Mouse (Mus musculus) c-Kit-negative CD71-positive TER-119-positive erythroid progenitor cells, embryonic 14.5 days (primary cell): ENCODE data around the gene Nfkbib.

Source experiments
- DNase-seq: peaks from one replicate; pipeline ENCODE4 v3.0.0-alpha.2; 2013; ENCODE audit warnings: low read depth, low spot score

The Nfkbib gene

DNA sequence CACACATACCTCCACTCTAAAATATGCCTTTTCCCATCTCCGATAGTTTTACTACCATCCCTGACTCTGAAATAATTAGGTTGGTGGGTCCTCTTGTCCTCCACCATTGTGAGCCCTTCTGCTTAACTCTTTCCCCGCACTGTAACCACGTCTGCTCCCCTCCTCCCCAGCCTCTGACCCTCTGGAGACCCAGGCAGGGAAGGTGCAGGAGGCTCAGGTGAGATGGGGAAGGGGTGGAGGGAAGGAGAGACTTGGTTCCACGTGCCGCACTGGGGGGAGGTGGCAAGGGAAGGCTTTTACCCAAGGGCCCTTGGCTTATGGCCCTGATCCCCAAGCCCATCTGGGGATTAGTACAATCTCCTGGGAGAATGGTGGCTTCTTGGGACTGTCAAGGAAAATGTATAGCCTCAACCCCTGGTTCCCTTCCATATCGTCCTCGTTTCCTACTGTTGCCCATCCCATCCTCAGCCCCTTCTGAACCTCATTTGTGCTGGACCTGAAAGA is at the start of gene Nfkbib:
Gene Nfkbib (minus strand): TSS at position 51 of the 504 bp plus-strand sequence.
- DNase-seq: no peak

DNA sequence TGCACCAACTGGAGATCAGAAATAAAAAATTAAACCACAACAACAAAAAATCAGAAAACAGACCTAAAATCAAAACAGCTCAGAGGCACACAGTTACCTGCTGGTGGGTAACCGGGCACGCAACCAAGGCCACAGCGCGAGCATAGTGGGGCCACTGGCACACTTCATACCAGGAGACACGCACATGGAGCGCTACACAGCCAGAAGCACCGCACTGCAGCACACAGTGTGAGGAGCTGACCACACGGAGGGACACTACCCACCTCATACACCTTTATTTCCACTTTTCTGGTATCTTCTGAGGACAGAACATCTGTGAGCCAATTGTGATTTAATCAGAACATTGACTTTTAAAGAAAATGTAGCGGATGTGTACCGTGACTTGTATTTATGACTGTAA is 49.6 kb upstream of the Nfkbib start:
- no peak for DNase-seq

DNA sequence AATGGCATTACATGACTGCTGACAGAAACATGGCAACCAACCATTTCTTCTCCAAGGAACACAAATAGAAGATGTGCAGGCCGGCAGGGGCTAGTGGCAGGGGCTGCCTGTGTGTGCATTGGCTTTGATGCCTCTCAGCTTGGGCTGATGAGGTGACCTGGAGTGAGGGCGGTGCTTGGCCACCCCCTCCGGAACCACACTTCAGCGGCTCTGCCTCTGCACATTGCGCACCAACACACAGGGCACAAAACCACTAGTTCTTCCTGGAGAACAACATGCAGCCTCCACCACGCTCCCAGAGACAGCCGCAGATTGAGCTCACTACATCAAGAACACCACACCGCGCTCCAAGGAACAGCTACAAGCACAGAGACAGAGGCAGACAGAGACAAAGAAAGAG is 48.9 kb upstream of the Nfkbib start:
- no peak for DNase-seq

DNA sequence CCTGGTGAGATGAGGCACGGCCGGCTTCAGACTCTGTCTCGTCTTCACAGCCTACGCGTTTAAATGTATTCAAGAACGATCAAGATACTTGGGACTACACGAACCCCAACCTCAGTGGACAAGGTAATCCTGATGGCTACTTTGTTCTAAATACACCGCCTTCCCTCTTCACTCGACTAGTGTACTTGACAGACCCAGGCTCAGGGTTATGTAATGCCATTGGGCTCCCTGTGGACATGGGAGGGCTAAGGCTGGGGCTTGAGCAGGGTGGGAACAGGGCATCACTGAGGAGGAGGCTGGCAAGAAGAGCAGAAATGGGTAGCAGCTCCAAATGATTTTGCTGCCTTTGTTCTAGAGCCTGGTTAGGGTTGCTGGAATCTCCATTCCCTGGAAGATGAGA is 47.9 kb upstream of the Nfkbib start:
- no peak for DNase-seq

DNA sequence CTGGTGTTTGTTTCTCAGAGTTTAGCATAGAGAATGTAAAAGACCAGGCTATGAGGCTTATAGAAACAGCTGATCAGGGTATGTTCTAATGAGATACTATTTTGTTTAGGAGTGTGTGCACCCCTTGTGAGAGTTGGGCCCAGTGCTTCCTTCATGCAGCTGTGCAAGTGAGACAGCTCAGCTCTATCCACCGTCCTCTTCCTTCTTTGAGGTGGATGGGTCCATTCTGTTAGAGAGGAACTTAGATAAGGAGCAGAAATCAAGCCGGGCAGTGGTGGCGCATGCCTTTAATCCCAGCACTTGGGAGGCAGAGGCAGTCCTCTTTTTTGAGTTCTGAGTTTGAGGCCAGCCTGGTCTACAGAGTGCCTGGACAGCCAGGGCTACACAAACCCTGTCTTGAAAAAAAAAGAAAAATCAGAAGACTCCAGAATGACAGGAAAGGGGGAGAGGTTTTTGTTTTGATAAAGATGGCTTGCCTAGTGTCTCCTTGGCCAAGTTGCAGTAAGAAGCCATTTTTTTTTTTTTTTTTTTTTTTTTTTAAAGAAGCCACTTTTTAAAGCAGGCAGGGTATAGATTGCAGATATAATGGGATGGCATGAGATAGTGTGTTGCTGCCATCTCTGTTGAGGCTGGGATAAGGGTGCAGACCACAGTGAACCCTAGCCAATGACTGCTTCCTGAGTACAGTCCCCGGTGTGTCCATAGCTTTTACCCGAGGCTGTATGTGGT is 47.2 kb upstream of the Nfkbib start:
- DNase-seq: no peak

DNA sequence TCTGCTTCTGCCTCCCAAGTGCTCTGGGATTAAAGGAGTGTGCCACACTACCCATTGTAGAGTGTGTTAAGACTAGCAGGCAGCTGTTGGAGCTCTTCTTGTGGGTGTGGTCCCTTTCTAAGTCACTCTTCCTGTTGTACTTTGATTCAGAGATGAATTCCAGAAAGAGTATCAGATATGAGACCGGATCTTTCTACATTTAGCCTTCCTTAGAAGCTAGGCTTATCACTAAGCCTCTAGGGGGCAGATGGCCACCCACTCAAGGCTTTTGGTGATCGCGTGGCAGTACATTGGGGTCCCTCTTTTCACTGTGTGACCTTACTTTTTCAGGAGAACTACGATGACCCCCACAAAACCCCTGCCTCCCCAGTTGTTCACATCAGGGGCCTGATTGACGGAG is 45.6 kb upstream of the Nfkbib start:
- no peak for DNase-seq

DNA sequence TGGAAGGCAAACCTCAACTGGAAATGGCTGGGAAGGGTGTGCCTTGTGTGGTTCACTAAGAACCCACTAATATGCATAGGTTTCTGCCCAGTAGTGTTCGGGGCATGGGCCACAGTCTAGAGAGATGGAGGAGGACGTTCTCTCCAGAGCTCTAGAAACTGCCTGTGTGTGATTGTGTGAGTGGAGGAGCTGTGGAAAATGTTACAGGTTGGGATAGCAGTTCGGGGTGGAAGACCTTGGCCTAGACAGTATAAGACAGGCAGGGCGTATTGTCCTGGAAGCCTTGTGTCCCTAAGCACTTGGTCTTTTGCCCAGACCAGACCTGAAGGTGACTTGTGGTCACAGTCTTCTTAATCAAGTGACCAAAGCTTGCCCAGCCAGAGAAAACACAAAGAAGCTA is 45.1 kb upstream of the Nfkbib start:
- no peak for DNase-seq

DNA sequence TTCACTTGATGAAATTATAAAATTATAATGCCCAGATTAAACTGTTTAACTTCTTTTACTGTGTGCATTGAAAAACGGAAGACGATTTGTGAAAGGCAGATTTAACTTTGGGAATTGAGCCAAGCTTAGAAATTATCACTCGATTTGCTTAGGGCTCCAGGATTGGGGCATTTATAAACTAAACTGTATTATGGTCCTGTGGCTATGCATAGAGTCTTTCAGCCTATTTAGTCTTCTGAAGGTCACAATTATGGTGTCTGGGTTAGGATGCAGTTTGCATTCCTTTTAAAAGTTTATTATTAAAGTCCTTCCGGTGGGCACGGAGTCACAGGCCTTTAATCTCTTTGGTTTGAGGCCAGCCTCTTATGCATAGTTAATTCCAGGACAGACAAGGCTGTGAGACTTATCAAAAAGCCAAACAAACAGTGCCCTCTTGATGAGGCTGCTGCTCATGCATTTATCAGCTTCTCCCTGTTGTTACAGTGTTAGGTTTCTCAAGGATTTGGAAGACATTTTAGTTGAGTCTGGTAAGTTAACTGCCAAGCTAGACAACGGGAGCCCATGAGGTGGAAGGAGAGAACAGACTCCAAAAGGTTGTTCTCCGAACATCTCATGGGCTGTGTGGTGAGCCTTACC is 44.4 kb upstream of the Nfkbib start:
- DNase-seq: no peak

DNA sequence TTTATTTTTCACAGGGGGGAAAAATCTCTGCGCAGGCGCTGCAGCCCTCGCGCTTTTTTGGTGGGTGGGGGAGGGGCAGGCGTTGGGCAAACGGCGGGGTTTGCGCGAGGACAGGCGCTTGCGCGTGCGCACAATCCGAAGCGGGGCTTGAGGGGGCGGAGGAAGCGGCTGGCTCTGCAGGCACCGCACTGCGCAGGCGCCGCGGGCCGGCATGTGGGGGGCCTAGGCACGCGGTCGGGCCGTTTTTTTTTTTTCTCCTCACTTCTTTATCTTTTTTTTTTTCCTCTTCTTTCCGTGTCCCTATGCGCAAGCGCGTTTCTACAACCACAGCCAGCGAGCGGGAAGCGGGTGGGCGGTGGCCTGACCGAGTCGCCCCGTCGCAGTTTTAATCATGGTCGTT is 43.9 kb upstream of the Nfkbib start:
- DNase-seq: peak; percentile 77

DNA sequence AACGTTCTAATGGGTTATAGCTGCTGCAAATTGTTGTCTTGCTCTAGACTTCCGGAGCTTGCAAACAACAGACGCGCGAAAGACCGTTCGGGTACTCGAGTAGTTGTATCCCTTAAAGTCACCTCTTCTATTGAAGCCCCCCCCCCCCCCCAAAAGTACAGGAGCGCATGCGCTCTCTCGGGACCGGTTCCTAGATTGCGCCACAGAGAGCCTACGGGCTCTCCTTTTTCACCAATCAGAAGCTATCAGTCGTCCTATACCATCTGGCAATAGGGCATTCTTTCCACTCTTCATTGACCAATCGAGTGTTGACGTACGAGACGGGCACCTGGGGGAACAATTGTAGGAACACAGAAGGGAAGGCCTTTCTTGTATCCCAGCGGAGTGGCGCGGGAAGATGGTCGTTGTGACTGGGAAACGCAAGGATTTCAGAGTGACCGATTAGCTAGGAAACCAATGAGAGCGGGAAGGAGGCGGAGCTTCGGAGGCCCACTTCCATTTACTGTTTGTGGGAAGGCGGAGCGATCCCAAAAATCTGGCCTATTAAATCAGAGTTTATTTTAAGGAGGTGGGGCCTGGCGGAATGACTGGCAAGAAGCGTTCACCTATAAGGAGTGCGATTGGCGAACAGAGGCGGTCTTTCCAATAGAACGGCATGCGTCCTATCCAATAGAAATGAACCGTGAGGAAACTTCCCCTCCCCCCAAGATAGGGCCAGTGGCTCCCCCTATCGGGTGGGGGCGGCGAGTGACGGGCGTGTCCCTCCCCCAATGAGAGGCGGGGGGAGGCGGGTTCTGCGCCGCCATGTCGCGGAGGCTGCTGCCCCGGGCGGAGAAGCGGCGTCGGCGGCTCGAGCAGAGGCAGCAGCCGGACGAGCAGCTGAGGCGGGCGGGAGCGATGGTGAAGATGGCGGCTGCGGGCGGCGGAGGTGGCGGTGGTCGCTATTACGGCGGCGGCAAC is 43.1 kb upstream of the Nfkbib start:
- peak; percentile 99 for DNase-seq

DNA sequence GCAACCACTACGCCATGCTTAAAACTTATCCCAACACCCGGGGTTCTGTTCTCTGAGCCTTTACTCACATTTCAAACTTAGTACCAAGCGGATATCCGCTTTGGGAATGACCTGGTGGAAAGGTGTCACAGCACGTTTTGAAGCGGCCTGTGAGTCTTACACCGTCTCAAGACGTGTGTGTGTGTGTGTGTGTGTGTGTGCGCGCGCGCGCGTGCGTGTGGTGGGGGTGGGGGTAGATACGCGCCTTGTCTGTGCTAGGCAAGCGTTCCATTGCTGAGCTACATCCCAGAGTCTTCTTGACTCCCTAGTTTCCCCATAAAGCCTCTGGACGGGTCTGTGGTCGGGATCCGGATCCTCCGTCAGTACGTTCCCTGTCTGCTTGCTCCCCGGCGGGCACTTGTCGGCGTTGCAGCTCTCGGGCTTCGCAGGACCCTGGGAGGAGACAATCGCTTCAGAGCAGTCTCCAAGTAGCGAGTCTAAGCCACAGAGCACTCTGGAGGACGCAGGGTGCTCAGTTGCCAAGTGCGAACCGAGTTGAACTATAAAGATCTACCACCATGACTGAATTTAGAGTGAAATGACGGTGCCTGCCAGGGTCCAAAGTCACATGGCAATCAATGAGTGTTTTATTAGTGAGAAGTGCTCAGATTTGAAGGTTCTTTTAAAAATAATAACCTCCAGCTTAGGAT is 42.2 kb upstream of the Nfkbib start:
- peak; percentile 52 for DNase-seq

DNA sequence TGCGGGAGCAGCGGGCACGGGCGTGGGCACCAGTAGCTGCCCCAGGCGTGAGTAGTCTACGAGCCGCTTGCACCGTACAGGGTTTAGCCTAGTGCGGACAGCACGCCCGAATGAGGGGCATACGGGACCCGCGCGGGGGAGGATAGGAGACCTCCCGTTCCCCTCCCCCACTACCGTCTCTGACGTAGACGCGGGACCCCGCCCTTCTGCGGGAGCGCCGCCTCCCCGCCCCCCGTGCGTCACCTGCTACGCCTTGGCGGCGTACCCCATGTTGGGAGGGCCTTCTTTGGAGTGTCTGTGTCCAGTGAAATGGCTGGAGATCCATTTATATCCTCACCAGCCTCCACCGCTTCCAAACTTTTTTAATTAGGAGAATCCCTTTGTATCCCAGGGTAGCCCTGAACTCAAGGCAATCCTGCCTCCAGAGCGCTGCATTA is 41.7 kb upstream of the Nfkbib start:
- DNase-seq: peak; percentile 65

DNA sequence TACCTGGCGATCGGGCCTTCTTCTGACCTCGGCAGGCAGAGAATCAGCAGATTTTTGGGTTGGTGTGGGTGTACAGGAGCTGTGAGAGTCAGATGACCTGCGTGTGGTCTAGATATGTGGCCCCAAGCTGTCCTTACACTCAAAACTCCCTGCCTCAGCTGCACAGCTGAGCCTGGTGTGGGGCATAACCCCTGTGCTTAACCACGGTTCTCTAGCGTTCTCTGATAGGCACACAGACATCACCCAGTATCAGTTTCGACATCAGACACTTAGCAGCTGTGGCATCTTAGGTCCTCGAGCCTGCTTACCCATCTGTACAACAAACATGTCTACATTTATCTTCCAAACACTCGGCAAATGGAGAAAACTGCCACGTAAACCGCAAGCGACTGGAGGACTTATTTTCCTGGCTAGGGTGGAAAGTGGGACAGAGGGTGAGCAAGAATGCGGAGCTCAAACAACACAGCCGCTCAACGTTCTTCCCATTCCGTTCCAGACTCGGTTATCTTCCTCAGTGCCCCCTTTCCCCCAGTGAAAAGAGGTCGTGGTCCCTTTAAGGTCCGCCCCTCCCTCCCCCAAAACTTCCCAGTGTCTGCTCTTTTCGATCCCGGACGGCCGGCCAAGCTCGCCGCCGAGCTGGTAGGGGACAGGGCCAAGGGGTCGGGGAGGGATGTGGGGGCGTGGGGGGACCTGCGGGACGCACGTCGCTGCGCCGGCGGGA is 41.1 kb upstream of the Nfkbib start, which contains the start of gene Hnrnpl:
Gene Hnrnpl (plus strand): TSS at position 321 of the 721 bp plus-strand sequence.
- DNase-seq: peak; percentile 25

DNA sequence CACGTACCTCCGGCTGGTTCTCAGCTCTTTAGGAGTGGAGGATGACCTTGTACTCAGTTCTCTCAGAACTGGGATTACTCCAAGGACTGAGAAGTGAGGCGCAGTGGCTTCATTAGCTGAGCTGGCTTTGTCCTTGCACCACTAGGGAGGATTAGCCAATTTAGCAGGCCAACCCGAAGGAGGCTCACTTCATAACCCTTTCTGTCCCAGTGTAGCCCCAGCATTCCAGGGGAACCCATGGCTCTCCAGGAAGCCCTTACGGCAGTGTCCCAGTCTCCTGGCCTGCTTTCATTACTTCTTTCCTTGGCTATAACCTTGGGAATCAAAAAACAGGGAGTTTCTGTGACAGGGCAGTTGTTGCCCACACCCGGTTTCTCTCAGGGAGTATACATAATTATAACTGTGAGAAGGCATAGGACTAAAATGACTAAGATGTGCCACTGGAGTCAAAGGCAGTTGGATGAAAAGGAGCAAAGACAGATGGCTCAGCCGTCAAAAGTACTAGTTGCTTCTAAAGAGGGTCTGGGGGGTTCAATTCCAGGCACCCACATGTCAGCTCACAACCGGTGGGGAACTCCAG is 40.4 kb upstream of the Nfkbib start:
- no peak for DNase-seq

DNA sequence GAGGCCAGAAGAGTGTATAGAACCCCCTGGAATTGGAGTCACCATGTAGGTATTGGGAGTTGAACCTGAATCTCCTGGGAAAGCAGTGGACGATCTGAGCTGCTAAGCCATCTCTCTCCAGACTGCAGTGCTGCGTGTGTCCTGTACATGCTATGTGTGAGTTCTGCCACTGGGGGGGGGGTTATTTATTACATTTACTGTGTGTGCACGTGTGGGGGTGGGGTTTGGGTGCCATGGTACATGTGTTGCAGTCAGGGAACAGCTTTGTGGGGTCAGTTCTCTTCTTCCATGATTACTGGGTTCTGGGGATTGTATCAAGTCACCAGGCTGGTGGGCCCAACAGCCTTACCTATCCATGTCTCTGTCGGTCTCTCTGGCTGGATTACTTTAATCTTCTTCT is 39.6 kb upstream of the Nfkbib start:
- no peak for DNase-seq

DNA sequence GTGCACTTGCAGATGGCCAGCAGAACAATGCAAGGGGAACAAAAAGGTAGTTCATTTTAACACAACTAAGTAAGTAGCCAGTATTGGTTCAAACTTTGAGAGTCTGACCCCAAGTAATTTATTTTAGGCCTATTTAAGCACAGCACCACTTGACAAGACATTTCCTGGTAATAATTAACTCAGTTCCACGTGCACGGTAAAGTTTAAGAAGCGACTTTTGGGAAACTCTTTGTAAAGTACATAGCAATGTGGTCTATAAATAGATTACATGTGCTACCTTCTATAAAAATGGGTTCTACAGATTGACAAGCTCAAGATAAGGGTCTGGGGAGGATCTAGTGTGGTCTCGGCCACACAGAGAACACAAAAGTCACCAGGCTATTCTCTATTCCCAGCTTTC is 36.4 kb upstream of the Nfkbib start:
- DNase-seq: no peak

DNA sequence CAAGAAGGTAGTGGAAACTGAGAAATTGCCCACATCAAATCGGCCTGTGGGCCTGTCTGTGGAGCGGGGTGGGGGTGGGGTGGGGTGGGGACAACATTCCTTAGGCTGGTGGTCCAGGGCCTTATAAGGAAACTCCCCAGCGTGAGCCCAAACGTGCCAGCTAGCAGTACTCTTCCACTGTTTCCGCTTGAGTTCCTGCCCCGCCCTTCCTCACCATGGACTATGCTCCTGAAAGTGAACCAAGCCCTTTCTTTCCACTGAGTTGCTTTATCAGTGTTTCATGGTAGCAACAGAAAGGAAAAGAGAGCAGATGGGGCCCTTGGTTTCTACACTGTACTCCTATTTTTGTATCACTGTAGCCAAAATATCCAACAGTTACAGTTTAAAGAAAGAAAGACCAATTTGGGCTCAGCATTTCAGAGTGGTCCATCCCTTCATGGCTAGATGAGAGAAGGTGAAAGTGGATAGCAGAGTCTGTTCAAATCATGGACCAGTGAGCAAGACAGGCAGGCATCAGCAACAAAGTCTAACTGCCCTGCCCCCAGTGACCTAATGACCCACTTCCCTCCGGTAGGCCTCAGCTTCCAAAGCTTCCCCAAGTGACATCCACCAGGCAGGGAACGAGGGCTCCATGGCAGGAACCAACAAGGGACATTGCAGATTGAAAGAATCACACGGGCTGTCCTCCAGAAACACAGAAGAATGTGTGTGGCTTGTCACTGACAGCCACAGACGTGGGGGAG is 35.7 kb upstream of the Nfkbib start:
- DNase-seq: no peak

DNA sequence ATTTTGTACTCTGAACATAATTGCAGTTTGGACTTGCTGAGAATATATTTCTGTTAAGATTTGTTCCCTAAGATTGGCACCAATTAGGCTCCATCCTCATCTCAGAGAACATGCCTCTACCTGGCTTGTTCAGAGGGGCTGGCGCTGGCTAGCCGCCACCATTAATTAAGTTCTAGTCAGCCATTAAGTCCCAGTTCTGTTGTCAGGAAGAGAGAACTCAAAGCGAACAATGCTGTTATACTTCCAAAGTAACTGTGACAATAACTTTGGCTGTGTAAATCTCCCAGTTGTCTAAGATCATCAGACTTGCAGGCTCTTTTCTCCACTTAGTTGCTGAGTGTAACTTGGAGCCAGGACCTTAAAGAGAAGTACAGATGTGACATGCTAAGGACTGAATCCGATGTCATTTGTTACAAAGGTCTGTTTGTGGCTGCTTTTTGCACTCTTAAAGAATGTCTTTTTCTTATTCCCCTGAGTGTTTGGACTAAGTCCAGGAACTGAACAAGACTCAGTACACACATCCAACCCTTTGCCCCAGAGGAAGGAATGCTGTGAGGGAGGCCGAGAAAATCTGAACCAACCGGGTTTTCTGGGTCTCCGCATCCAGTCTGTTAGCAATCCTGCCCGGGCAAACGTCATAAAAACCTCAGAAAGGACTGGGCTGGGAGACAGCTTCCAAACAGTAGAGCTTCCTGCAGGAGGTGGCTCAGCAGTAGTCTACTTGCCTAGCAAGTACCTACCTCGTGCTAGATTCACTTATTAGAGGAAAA is 34.8 kb upstream of the Nfkbib start:
- no peak for DNase-seq

DNA sequence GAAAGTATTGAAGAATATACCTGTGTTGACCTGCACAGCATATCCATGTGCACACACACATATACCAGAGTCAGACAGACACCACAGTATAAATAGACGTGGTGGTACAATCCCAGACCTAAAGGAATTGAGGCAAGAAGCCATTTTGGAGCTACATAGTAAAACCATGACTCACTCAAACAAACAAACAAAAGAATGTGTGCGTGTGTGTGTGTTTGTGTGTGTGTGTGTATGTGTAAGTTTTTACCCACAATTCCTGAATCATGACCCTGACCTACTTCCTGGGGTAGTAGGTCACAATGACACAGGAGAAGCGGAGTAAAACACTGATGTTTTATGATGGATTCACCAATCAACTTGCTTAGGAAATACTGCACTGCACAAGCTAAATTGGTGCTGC is 34.1 kb upstream of the Nfkbib start:
- no peak for DNase-seq
